Mouse (Mus musculus) liver, embryonic 16.5 days (tissue): ENCODE measurements around the gene Hoxa3. TPM values are rescaled to one million over a fixed set of nuclear protein-coding genes. Genes with fewer than 3 reads are reported as not detected.

Experiments
- ATAC-seq: fragments of 200-750 bp; cut with Nextera tagmentation; 2 replicates; pipeline ENCODE4 v1.8.0; 2017; ENCODE audit warnings: low read depth, mild to moderate bottlenecking, moderate number of reproducible peaks, moderate library complexity
- H3K27ac ChIP-seq: fragments of 300-500 bp; sonication (generic); 2 replicates; pipeline ENCODE4 v1.5.1; 2014; ENCODE audit warnings: mild to moderate bottlenecking, low read length
- H3K27me3 ChIP-seq: fragments of 300-500 bp; sonication (generic); 2 replicates; pipeline ENCODE4 v1.6.1; 2014; ENCODE audit warnings: low read depth, low read length, mixed read lengths; ENCODE audit not compliant: control insufficient read depth, insufficient read depth
- H3K36me3 ChIP-seq: fragments of 300-500 bp; sonication (generic); 2 replicates; pipeline ENCODE4 v1.6.1; 2014; ENCODE audit warnings: mild to moderate bottlenecking; ENCODE audit not compliant: control insufficient read depth, insufficient read depth
- H3K4me1 ChIP-seq: fragments of 300-500 bp; sonication (generic); 2 replicates; pipeline ENCODE4 v1.6.1; 2014; ENCODE audit warnings: low read depth, low read length, mixed read lengths; ENCODE audit not compliant: control insufficient read depth
- H3K4me2 ChIP-seq: fragments of 300-500 bp; sonication (generic); 2 replicates; pipeline ENCODE4 v1.6.1; 2014; ENCODE audit warnings: low read depth, low read length, mixed read lengths
- H3K4me3 ChIP-seq: fragments of 300-500 bp; sonication (generic); 2 replicates; pipeline ENCODE4 v1.5.1; 2014; ENCODE audit warnings: low read depth, mild to moderate bottlenecking, low read length
- H3K9ac ChIP-seq: fragments of 300-500 bp; sonication (generic); 2 replicates; pipeline ENCODE4 v1.6.1; 2014; ENCODE audit warnings: low read depth, low read length
- H3K9me3 ChIP-seq: fragments of 300-500 bp; sonication (generic); replicated peaks from 2 replicates; pipeline ENCODE4 v1.6.1; 2016; ENCODE audit warnings: low read length; ENCODE audit not compliant: control insufficient read depth
- WGBS: fragments of 180-500 bp; shearing (Covaris S2); extraction: QIAGEN DNeasy Blood & Tissue Kit; methylation state at CpG from one replicate; pipeline ENCODE4 v1.1.7; 2014; ENCODE audit not compliant: insufficient replicate concordance; 5-methylcytosine and 5-hydroxymethylcytosine counted together
- polyA plus RNA-seq: library from polyadenylated mRNA; unstranded; fragments of >200 nt; fragmentation: Nextera tagmentation; extraction: Ambion mirVana; gene quantifications from 2 replicates; pipeline ENCODE4 v1.2.1, GENCODE M21; 2015

Hoxa3 gene
- polyA plus RNA-seq, 1 experiment from 2014 or later: 0.27 TPM

GRCm38 (mm10) chr6:52235267-52235666, 22.1 kb upstream of the Hoxa3 start:
- no peaks in the 10 kb centered on the region for H3K4me1 ChIP-seq
- peaks cover 96% of the 10 kb centered on the region for H3K27me3 ChIP-seq
- no peaks in the 10 kb centered on the region for H3K36me3 ChIP-seq
- no peak overlapping the region for H3K4me3 ChIP-seq
- no peak for ATAC-seq
- WGBS: 37% methylated on average over 9 of the region's 9 CpGs
- no peak overlapping the region for H3K27ac ChIP-seq
- H3K9me3 ChIP-seq: no peaks in the 10 kb centered on the region
- H3K9ac ChIP-seq: no peak overlapping the region
- H3K4me2 ChIP-seq: no peak overlapping the region

GRCm38 (mm10) chr6:52234428-52235140, 21.4 kb upstream of the Hoxa3 start:
- Histone ChIP-seq H3K4me3 (no peak overlapping the region), H3K27ac (no peak overlapping the region), H3K9me3 (no peaks in the 10 kb centered on the region), H3K4me1 (no peaks in the 10 kb centered on the region), H3K9ac (no peak overlapping the region), H3K27me3 (peaks cover 96% of the 10 kb centered on the region), H3K36me3 (no peaks in the 10 kb centered on the region), H3K4me2 (no peak overlapping the region)
- WGBS: 2% methylated on average over 57 of the region's 68 CpGs
- no peak for ATAC-seq

- no peak for ATAC-seq
- peaks cover 98% of the 10 kb centered on the region for H3K27me3 ChIP-seq
- no peaks in the 10 kb centered on the region for H3K9me3 ChIP-seq
- no peak overlapping the region for H3K27ac ChIP-seq
- no peak overlapping the region for H3K4me2 ChIP-seq
- H3K36me3 ChIP-seq: no peaks in the 10 kb centered on the region
- H3K9ac ChIP-seq: no peak overlapping the region
- under 1% methylated on average over 70 of the region's 70 CpGs for WGBS
- H3K4me1 ChIP-seq: no peaks in the 10 kb centered on the region
- H3K4me3 ChIP-seq: no peak overlapping the region
Measured at GRCm38 (mm10) chr6:52233546-52234427, 20.7 kb upstream of the Hoxa3 start.

- no peaks in the 10 kb centered on the region for H3K4me1 ChIP-seq
- no peak overlapping the region for H3K9ac ChIP-seq
- no peak overlapping the region for H3K4me2 ChIP-seq
- 2% methylated on average over 23 of the region's 23 CpGs for WGBS
- no peak overlapping the region for H3K27ac ChIP-seq
- no peaks in the 10 kb centered on the region for H3K36me3 ChIP-seq
- peaks cover 96% of the 10 kb centered on the region for H3K27me3 ChIP-seq
- no peak overlapping the region for H3K4me3 ChIP-seq
- ATAC-seq: no peak
- H3K9me3 ChIP-seq: no peaks in the 10 kb centered on the region
Measured at GRCm38 (mm10) chr6:52232984-52233545, 19.9 kb upstream of the Hoxa3 start.

- ATAC-seq: no peak
- Histone ChIP-seq H3K27me3 (peaks cover 96% of the 10 kb centered on the region), H3K9ac (no peak overlapping the region), H3K4me1 (no peaks in the 10 kb centered on the region), H3K36me3 (no peaks in the 10 kb centered on the region), H3K4me3 (no peak overlapping the region), H3K9me3 (no peaks in the 10 kb centered on the region), H3K27ac (no peak overlapping the region), H3K4me2 (no peak overlapping the region)
- WGBS: under 1% methylated on average over 18 of the region's 18 CpGs
Measured at GRCm38 (mm10) chr6:52232568-52232965, 19.4 kb upstream of the Hoxa3 start.

GRCm38 (mm10) chr6:52231885-52232567, 18.9 kb upstream of the Hoxa3 start:
- ATAC-seq: no peak
- H3K9ac ChIP-seq: no peak overlapping the region
- H3K4me3 ChIP-seq: no peak overlapping the region
- no peak overlapping the region for H3K27ac ChIP-seq
- H3K4me1 ChIP-seq: no peaks in the 10 kb centered on the region
- WGBS: 2% methylated on average over 18 of the region's 18 CpGs
- H3K4me2 ChIP-seq: no peak overlapping the region
- no peaks in the 10 kb centered on the region for H3K36me3 ChIP-seq
- peaks cover 96% of the 10 kb centered on the region for H3K27me3 ChIP-seq
- H3K9me3 ChIP-seq: no peaks in the 10 kb centered on the region

GRCm38 (mm10) chr6:52230516-52231165, 17.5 kb upstream of the Hoxa3 start, which contains the start of gene Hoxa9:
Gene Hoxa9, minus strand, starts transcription at chr6:52231089.
- peaks cover 96% of the 10 kb centered on the region for H3K27me3 ChIP-seq
- no peaks in the 10 kb centered on the region for H3K36me3 ChIP-seq
- no peak within 1 kb of the TSS for H3K4me2 ChIP-seq
- no peaks in the 10 kb centered on the region for H3K4me1 ChIP-seq
- H3K9me3 ChIP-seq: no peaks in the 10 kb centered on the region
- H3K27ac ChIP-seq: no peak within 1 kb of the TSS
- ATAC-seq: no peak
- H3K4me3 ChIP-seq: no peak within 1 kb of the TSS
- 3% methylated on average over 20 of the region's 36 CpGs for WGBS
- no peak within 1 kb of the TSS for H3K9ac ChIP-seq

- Histone ChIP-seq H3K36me3 (no peaks in the 10 kb centered on the region), H3K9ac (no peak overlapping the region), H3K27ac (no peak overlapping the region), H3K9me3 (no peaks in the 10 kb centered on the region), H3K4me1 (no peaks in the 10 kb centered on the region), H3K4me3 (no peak overlapping the region), H3K27me3 (peaks cover 96% of the 10 kb centered on the region), H3K4me2 (no peak overlapping the region)
- no peak for ATAC-seq
- 1% methylated on average over 43 of the region's 44 CpGs for WGBS
Measured at GRCm38 (mm10) chr6:52229558-52230416, 16.7 kb upstream of the Hoxa3 start.
